Mouse (Mus musculus) fibroblast of lung, adult 2 months (primary cell): ENCODE results near the gene Arid1b.

Experiments used
- DNase-seq: peaks from one replicate; pipeline ENCODE4 v3.0.0-alpha.2; 2011; ENCODE audit warnings: low read depth

Gene Arid1b

DNA sequence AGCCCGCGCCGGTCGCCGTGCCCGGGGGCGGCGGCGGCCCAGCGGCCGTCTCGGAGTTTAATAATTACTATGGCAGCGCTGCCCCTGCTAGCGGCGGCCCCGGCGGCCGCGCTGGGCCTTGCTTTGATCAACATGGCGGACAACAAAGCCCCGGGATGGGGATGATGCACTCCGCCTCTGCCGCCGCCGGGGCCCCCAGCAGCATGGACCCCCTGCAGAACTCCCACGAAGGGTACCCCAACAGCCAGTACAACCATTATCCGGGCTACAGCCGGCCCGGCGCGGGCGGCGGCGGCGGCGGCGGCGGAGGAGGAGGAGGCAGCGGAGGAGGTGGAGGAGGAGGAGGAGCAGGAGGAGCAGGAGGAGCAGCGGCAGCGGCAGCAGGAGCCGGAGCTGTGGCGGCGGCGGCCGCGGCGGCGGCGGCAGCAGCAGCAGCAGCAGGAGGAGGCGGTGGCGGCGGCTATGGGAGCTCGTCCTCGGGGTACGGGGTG, 1.5 kb downstream of the Arid1b start:
- DNase-seq, result no peak

DNA sequence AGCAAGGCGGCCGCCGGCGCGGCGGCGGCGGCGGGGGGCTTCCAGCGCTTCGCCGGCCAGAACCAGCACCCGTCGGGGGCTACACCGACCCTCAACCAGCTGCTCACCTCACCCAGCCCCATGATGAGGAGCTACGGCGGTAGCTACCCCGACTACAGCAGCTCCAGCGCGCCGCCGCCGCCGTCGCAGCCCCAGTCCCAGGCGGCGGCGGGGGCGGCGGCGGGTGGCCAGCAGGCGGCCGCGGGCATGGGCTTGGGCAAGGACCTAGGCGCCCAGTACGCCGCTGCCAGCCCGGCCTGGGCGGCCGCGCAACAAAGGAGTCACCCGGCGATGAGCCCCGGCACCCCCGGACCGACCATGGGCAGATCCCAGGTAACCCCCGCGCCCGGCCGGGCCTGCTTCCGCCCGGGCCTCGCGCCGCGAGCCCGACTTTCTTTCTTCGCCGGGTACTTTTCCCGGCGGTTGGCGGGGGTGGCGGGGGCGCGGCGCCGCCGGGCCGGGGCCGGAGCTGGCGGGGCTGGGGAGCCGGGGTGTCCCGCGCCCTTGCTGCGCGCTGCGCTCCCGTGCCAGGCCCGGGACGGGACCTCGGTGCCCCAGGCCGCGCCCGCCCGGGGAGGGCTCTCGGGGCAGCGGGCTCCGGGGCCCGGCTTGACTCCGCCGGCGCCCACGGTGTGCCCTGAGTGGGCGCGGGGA, 2.1 kb downstream of the Arid1b start:
- no peak for DNase-seq

GRCm38 (mm10) chr17:4996814-4997549, 2.9 kb downstream of the Arid1b start:
- DNase-seq, result no peak

DNA sequence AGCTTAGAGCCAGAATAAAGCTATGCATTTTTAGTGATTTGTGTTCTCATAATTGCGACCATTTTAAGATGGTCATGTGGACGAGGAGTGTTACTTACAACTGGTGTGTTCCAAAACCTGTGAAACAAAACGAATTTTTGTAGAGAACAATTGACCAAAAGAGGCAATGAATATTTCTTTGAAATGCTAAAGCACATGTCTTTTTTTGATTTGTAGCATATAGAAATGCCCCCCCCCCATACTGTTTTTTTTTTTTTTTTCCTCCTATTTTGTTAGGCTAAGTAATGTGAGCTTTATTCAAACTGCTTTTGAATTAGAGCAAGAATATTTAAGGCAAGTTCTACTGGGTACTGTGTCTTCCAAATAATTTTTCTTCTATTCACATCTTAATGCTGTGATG, 3.8 kb downstream of the Arid1b start:
- no peak for DNase-seq

- DNase-seq, result no peak
Measured at GRCm38 (mm10) chr17:4999256-4999655, 5.1 kb downstream of the Arid1b start.

- no peak for DNase-seq
Measured at GRCm38 (mm10) chr17:5000001-5000400, 5.9 kb downstream of the Arid1b start.

DNA sequence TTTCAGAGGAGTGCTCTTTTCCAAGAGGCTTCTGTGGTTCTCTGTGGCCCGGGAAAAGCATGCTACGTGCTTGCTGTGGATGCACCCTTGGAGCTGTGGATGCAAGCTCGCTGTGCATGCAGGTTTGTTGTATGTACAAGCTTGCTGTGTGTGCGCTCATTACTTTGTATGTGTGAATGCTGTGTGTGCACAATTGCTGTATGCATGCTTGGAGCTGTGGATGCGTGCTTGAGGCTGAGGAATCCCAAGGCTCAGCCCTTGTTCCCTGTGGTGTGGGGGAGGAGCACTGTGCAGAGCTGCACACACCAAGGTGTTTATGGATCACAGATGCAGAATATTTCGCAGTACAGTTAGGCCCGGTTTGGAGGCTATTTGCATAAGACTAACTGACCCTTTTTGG, 6.7 kb downstream of the Arid1b start:
- no peak for DNase-seq

GRCm38 (mm10) chr17:5001531-5002131, 7.5 kb downstream of the Arid1b start:
- no peak for DNase-seq

DNA sequence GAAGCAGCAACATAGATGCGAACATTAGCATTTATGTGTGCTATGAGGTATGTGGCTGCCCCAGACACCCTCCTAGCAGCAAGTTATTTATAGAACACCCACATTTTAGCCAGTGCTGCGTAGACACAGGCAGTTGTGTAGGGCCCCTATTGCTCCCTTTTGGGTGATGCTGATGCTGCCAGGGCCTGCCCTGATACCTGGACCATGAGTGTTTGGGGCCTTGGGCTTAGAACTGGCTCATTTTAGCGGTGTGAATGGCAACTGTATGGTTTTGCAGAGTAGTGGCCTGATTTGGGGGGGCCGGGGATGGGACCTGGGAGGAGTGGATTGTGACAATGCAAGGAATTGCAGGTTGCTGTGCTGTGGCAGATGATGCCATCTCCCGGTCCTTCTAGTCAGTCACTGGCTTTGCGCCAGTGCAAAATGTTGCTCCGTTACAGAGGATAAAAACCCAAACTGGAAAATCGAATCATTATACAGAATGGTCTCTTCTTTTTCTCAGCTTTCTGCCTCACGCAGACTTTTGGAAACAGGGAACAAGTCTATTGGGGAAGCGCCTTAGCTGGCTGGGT, 8.9 kb downstream of the Arid1b start:
- DNase-seq, result no peak

GRCm38 (mm10) chr17:5004266-5004665, 10.1 kb downstream of the Arid1b start:
- DNase-seq, result no peak

- no peak for DNase-seq
Measured at GRCm38 (mm10) chr17:5004706-5005105, 10.6 kb downstream of the Arid1b start.

DNA sequence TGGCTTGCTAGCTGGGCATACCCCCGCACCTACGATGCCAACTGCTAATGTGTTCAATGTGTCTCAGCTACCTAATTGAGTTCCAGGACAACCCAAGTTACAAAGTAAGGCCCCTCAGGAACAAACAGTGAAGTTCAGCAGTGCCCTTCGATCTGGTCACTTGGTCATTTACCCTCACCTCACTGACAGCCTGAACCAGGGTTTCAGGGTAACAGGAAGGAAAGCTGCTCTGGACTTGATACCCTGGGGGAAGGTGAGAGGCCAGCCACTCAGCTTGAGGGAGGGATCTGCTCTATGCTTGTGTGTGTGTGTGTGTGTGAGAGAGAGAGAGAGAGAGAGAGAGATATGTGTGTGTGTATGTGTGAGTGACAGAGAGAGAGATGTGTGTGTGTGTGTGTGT, 11.2 kb downstream of the Arid1b start:
- no peak for DNase-seq

DNA sequence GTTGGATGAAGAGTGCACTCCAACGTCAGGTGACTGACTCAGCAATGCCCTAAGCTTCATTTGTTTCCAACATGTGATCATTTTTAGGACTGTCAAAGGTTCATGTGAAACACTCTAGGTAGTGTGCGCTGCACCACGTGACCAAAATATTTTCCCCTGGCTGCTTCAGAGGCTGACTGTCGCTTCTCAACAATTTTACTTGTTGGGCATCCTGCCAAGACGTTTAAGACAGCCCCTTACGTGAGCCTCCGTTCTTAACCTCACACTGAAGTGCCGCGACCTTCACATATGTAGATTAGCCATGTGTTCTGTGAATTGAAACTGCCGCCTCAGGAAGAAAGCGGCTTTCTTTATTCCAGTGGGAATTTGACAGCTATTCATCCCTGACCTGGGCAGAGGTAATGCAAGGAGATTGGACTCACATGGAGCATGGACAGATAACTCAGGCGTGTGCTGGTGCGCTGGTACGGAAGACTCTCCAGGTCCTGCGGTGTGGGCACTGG, 13.1 kb downstream of the Arid1b start:
- no peak for DNase-seq

- no peak for DNase-seq
Measured at GRCm38 (mm10) chr17:5008236-5008635, 14.1 kb downstream of the Arid1b start.

GRCm38 (mm10) chr17:5008761-5009160, 14.6 kb downstream of the Arid1b start:
- no peak for DNase-seq

- no peak for DNase-seq
Measured at GRCm38 (mm10) chr17:5009526-5010260, 15.6 kb downstream of the Arid1b start.

GRCm38 (mm10) chr17:5010781-5011180, 16.6 kb downstream of the Arid1b start:
- DNase-seq, result no peak

DNA sequence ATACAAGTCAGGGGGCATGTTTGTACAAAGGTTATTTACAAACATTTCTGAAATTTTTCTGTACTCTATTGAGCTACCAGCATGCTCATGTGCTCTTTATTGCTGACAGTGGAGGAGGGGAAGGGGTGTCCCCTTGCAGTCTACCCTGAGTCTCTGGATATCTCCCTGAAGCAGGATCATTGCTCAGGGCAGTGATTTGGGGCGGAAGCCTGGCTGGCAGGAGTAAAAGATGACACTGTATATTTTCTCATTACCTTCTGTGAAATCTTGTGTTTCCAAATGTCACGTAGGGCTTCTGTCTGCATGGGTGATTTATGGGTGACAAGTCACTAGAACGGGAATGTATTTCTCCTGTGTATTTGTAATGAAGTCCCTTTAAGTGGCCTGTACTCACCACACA, 18.0 kb downstream of the Arid1b start:
- no peak for DNase-seq

GRCm38 (mm10) chr17:5012517-5012916, 18.4 kb downstream of the Arid1b start:
- no peak for DNase-seq

- DNase-seq, result no peak
Measured at GRCm38 (mm10) chr17:5014327-5014957, 20.3 kb downstream of the Arid1b start.

DNA sequence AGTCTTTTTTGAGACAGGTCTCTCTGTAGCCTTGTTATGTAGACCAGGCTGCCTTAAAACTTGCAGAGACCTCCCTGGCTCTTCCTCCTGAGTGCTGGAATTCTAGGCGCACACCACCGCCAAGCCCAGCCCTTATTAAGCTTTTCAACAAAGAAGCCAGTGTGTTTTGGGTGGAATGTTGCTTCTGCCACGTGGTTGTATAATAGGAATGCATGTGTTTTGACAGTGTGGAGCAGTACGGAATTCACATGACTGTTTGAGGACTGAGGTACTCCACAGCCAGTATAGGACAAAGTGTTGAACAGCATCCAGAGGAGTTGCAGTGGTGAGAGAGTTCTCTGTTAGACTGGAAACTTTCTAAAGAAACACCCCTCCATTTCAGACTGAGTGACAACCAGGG, 22.3 kb downstream of the Arid1b start:
- DNase-seq, result no peak
